Mouse (Mus musculus) cerebellum, adult 8-10 months (tissue): ENCODE measurements around the gene Tspan4.

ENCODE experiments used
- DNase-seq: peaks from one replicate; pipeline ENCODE4 v3.0.0; 2022

Tspan4 gene

DNA sequence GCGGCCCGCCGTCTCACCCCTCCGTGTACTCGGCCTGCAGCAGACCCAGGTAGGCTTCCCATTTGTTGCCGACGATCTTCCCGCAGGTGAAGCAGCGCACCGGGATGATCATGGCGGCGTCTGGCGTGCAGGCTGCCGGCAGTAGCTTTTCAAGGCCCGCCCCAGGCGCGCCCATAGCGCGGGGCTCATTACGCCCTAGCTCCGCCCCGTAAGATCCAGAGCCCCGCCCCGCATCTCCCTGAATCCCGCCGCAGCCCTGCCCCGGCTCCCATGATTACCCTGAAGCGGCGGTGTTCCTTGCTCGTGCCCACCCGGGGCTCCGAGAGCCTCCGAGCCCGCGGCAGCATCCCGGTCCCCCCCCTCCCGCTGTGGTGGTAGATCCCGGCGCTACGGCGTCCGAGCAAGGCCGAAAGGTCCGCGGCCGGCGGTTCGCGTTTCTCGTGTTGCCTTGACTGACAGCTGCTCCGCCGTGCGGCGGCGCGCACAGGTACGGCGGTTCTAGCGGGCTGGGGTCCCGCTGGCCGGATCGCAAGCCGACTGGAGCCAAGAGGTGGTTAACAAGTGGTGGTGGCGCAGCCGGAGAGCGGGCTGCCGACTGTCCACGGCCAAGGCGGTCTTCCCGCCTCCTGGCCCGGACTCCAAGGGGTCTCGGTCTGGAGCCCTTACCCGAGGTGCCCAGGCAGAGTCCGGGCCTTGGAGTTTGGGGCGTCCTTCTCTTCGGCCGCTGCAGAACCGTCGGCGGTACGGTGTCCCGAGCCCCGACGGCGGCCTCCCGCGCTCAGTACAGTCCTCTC is at the start of gene Tspan4, which contains the start of gene Polr2l:
Gene Tspan4 (plus strand): TSS at position 230 of the 794 bp plus-strand sequence.
Gene Polr2l (minus strand): TSS at position 122 of the 794 bp plus-strand sequence.
- DNase-seq: peak; percentile 89

DNA sequence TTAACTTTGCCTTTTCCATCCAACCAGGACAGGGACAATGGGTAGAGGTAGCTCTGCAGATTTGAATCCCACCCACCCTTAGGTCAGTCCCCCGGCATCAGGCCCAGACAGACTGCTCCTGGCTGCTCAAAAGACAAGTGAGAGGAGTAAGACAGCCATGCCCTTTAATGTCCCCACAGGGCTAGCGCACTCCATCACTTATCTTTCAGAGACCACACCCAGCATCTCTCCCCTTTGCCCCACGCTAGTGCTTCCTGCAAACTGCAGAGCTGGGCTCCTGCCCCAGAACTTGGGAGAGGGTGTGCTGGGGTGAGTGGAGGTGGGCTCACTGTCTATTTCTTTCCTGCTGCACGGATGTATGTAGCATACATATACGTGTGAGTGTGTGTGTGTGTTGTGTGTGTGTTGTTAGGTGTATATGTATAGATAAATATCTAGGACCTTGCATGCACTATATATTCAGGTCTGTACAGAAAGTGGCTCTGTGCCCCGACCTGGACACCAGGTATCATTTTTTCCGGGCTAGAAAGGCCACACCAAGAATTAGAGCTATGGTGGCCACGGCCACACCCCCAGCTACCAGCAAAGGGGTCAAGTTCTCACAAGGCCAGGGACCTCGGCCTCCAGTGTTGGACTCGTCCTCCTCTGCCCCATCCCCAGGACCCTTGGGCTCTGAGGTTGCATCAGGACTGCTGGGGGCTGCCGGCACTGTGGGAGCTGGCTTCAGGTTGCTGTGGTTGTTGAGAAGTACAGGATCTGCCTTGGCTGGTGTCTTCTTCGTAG is 47.9 kb upstream of the Tspan4 start:
- DNase-seq: no peak

DNA sequence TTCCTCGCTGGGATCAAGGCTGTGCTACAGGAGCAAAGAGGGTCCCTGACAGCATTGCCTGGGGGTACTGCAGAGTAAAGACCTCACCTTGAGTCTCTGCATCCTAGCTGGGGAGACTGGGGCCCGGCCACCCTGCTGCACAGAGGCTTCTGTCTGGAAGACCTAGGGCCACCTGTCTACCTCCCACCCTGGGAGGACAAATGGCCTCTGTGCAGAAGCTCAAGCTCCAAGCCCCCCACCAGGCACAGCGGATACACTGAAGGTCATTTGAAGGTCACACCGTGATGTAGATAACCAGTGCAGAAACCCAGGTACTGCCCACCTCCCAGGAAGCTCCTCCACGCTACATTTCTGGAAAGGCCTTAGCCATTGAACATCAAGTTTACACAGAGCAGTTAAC is 46.3 kb upstream of the Tspan4 start:
- no peak for DNase-seq

DNA sequence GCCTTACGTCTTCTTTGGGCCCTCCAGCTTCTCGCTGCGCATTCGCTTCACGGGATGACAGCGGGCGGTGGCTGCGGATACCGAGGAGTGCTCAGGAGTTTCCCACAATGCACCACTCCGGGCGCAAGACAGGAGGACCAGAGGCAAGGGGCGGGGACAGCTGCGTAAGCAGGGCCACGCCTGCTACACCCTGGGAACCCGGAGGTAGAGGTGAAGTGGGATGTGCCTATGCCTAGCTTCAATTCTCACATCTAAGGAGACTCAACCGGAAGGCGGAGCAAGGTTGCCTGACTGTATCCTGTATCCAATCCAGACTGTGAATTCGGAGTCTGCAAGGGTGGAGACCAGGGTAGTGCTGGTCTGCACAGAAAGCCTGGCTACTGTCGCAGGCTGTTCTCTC is 45.7 kb upstream of the Tspan4 start, which contains the start of gene Cend1:
Gene Cend1 (minus strand): TSS at position 182 of the 400 bp plus-strand sequence.
- peak; percentile 89 for DNase-seq

DNA sequence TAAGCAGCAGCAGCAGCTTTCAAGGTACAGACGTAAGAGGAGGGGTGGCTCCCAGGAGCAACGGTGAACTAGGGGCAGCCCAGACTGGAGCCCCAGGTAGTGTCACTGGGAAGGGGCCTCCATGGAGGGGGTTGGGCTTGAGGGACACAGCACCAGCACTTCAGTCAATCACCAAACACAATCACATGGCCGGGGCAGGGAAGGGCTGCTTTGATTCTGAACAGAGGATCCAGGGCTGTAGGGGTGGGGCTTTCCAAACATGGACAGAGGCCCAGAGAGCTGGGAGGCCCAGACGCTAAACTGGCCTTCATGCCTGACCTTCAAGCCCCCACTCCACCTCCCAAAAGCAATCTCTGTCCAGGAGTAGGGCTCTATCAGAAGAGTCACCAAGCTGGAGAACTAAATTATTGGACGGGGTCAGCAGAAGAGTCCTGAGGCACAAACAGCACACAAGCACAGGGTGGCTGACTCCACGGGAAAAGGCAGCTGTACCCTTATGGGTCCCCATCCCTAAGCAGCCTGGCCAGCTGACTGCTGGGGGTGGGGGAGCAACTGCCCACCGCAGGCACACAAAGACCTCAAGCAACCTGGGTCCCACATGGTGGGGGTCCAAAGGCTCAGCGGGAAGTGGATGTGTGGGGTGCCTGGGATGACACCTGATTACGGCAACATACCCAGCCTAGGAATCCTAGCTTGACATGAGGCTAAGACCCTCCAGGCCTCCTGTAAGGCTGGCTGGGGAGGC is 45.0 kb upstream of the Tspan4 start:
- peak; percentile 55 for DNase-seq

DNA sequence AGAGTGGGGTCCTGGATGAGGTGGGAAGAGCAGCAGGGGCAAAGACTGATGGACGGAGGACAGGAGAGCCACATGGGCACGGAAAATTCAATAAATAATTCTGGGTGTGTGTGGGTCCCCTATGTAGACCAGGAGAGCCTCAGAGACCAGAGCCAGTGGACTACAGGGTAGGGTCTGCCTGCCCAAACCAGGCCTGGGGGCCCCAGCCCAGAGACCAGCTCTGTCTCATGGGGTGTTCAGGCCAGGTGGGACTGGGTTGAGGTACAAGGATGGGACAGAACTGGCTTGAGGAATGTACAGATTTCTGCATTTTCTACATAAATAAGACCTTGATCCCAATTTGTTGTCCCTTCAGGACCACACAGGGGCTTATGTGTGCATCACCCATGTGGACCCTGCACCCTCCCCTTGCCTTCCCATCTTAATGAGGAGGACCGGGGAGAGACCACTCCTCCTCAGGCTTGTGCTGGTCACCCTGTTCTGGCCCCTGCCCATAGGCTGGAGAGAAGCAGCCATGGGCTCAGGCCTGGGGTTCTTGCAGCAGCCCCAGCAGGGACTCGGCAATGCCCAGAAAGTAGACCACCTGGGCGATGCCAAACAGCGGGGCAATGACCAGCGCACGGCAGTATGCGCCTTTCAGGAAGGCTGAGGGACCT is 44.3 kb upstream of the Tspan4 start:
- peak; percentile 53 for DNase-seq

DNA sequence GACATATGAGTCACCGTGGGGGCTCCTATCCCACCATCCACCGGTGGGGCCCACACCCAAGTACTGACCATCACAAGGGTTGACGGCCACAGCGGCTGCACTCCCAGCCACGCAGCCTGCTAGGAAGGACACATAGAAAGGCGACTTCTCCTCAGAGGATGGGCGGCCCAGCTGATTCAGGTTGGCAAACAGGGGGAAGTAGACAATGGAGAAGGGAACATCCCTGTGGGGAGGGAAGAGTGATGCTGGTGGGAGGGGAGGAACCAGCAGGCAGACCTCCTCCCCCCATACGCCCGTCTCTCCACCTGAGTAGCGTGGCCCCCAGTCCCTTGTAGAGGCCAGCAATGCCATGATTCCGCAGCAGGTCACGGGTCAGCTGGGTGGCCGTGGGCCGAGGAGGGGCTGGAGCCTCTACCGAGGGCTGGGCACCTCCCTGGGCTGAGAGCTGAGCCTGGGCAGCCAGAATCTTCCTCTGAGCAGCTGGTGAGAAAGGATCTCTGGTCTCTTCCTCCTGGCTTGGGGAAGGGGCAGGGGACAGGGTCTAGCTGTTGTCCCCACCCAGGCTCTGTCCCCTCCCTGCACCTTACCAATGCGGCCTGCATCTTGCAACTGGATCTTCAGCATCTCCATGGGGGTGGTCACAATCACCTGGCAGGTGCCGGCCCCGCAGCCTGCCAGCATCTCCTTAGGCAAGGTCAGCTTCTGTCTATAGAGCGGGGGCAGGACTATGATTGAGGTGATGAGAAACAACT is 43.4 kb upstream of the Tspan4 start:
- peak; percentile 50 for DNase-seq

DNA sequence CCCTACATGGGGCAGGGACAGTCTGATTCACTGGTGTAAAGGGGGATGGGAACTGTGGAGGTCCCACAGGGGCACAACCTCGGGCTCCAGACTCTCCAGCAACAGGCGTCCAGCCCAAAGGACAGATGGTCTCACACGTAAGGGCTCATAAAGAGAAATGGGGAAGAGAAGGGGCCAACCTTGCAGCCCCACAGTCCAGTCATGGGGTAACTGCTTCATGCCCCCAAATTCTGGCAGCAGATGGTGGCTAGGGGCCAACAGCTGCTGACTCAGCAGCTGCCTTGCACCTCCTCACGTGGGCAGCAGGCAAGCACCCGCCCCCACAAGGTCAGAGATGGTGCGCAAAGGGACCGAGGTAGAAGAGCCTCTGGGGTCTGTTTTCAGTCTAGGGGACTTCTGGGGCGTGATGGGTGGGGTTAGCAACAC is 42.8 kb upstream of the Tspan4 start:
- DNase-seq: peak; percentile 67

DNA sequence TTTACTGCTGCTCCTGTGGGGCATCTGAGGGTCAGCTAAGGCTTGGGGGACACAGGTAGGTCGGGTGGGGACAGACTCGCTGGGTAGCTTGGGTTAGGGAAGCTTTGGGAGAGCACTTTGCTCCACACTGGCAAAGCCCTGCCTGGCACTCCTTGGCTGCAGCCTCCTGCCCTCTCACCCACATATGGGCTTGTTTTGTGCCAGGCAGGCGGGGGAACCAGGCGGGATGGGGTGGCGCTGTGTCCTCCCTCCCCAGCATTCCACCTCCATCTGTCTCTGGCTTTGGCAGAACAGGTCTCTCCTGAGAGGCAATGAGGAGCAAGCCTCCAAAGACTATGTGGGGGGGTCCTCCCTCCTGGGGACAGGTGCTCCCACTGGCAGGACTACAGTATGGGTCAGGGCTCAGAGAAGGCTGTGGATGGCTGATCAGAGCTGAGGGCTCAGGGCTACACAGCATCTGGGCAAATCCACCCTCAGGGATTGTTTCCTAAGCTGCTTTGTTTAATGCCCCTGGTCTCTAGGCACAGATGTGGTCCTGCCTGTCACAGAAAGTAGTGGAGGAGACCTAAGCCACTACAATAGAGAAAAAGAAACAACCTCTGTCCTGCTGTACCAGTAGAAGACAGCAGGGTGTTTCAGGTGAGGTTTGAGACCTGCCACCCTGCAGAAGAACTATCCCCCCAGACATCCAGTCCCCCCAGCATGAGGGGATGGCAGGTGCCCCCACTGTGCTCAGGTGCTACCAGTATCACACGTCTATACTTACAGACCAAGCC is 42.1 kb upstream of the Tspan4 start:
- peak; percentile 93 for DNase-seq

DNA sequence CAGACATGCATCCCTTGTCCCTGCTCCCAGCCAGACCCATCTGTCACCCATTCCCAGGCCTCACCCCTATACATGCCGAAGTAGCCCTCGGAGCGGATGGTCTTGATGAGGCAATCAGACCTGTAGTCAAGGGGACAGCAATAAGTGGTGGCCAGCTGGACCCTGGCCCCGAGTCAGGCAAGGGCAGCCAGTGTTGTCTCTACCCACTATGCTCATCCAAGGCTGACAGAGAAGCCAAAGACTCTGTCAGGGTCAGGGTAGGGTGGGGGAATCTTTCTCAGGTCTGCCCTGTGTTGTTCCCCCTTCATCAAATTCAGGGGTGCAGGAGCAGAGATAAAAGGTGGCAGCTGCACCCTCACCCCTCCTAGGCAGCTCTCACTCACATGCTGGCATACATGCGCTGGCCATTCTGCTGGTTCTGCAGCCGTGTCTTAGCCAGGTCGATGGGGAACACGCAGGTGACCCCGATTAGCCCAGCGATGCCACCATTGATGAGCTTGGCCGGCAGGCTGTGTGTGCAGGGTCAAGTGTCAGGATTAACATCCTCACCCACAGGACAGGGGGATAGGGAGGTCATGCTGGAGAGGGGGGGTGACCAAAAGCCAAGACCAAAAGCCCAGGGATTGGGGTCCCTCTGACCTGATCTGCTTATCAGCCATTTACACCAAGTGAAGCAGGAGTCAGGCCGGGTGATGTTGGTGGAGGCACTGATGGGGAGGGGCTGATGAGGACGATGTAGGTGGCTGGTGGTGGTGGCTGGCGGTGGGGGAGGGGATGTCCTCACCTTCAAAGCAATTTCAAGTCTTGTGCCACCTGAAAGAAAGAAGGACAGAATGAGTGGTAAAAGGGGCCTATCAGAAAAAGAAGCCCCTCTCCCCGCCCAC is 41.3 kb upstream of the Tspan4 start:
- DNase-seq: peak; percentile 64

DNA sequence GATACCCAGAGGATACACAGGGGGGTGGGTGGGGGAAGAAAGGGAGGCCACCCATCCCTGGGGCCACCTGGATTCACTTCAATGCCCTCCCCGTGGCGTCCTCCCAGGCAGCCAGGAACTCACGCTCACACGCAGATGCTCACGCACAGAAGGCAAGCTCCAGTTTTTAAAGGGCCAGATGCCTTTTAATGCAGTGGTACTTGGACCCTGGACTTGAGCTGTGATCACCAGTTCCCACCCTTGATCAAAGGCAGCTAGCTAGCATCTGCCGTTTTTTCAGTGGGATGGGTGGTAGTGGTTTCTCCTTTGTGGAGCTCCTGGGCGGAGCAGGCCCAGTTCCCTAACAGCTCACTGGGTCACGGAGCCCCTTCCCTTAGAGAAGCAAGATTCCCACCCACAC is 40.6 kb upstream of the Tspan4 start:
- peak; percentile 78 for DNase-seq

DNA sequence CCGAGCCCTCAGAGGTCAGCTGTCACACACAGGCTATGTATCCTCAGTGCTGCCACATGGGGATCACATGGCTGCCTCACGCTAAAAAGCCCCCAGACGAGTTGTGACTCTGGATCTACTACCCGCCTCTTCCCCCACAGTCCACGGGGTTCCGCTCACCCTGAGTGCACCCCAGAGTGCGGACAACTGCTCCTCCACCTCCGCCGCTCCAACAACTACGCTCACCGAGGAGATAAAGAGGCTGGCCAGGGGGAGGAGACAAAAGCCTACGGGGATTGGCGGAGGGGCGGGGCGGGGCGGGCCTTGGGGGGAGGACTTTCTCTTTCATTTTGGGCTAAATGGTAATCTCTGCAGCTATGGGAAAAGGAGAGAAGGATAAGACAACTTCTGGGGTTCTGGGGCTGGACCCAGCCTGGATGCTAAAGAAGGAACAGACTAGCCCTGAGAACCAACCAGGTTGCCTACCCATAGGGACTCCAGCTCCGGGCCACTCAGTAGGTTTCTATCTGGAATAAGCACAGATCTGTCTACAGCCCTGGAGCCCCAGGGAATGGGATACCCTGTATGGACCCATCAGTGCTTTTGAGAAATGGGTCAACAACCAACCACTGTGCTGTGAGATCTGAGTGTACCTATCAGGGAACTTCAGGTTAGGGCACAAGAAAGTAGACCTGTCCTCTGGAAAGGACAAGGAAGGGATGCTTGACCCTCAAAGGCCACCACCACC is 39.7 kb upstream of the Tspan4 start:
- DNase-seq: peak; percentile 74

DNA sequence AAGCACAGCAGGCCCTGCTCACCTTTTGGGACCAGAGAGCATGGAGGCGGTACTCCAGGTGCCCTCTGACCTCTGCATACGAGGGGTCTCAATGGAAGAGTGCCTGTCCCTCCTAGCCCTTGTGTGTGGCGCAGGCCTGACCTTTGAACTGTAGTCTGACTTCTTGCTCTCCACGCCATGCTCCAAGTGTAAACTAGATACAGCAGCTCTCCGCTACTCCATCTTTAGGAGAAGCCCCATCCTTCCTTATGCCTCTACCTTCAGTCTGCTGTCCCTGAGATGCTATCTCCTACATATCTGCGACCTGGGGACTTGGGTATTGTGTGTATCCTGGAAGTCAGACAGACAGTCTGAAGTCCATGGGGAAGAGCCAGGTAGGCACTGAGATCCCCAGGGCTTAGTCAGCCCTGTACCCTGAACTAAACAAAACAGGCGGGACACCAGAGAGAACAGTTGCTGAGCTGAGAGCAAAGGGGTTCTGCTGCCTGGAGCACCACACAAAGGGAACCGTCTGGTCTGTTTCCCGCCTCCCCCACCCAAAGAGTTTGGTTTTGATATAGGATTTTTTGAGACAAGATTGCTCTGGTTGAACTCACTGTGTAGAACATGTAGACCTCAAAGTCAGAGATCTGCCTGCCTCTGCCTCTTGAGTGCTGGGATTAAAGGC is 39.1 kb upstream of the Tspan4 start:
- peak; percentile 30 for DNase-seq

DNA sequence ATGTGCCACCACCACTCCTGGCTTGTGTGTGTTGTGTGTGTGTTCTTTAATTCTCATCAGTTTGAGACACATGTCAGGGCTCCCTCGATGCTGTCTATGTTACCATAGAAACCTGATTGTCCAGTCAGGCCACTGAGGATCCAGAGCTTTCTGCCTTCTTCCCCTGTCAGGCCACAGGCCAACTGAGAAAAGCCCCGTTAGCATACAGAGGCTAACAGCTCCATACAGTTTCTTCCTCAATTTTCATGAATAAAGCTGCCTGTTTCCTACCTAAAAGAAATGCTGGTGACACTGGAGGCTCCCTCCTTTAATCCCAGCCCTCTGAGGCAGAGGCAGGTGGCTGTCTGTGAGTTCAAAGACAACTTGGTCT is 38.5 kb upstream of the Tspan4 start:
- DNase-seq: peak; percentile 36

DNA sequence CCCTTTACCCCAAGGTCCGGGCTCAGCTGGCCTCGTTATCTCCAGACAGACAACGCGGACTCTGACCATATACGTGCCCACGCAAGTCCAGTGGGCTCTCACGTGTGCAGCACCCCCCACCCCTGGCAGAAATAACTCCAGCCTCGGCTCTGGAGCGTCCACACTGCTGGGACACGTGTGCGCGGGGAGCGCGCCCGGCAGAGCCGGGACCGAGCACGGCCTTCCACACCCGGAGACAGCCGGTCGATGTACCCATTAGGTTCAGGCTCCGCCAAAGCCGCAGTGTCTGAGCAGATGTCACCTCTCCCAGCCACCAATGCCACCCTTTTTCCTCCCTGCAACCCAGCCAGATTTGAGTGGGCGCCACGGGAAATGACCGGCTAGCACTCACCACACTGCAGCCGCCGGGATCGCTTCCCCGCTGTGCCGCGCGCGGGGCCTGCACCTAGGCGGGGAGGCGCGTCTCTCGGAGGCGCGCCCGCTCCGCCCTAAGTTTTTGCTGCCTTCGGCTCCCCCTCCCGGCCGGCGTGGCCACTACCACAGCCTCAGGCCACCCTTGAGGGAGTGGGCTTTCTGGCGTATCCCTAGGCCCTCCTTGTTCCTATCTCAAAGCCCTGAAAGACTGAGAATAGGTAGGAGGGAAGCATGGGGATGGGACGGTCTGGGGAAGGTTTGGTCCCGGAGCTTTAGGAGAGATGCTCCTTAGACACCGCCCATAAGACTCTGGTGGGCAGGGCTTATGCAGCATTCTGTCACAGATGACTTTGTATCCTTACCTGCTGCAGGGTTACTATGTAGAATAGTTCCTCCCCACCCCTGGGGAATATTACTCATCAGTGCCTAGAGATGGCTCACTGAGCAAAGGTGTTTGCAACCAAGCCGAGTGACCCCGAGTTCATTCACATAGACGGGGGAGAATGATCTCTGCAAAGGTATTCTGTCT is 37.6 kb upstream of the Tspan4 start, which contains the start of gene Slc25a22:
Gene Slc25a22 (minus strand): TSS at position 715 of the 943 bp plus-strand sequence.
- peak; percentile 84 for DNase-seq

DNA sequence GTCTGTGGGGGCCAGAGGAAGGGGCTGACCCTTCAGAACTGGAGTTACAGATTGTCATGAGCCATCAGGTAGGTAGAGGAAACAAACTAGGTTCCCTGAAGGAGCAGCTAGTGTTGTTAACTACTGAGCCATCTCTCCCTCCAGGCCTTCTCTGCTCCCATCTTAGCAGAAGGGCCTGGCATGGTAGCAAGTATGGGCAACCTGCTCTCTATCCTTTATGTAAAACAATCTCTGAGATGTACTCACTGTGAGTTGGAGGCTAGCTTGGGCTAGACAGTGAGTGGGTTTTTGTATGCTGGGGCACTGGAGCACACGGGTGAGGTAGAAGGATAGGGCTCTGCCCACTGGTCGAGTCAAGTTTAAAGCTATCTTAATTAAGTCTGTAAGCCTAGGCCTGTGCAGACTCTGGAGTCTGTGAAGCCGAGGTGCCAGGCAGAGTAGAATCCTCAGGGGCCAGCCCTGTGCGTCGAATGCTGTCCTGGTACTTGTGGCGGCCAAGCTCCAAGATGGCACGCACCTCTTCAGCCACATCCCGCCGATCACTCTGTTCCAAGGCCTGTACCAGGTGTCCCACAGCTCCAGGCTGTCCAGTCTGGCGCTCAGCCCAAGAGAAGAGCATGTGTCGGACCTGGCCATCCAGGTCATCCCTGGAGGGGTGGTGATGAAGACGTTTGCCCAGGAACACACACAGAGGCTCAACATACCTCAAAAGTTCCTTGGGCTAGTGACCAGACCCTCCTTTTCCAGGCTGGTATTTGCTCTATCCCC is 36.7 kb upstream of the Tspan4 start:
- peak; percentile 84 for DNase-seq
